Mouse (Mus musculus) macrophage (primary cell): ENCODE data around the gene Islr2. TPM values are rescaled to one million over a fixed set of nuclear protein-coding genes. Genes with fewer than 3 reads are reported as not detected.

Experiments used
- H3K27ac ChIP-seq: fragments of 350-480 bp; formaldehyde crosslinking; 2 replicates; pipeline ENCODE4 v1.9.0; 2021
- H3K36me3 ChIP-seq: fragments of 350-480 bp; formaldehyde crosslinking; 2 replicates; pipeline ENCODE4 v1.9.0; 2021; ENCODE audit errors: inconsistent target
- H3K4me3 ChIP-seq: fragments of 350-480 bp; formaldehyde crosslinking; 2 replicates; pipeline ENCODE4 v1.9.0; 2021; ENCODE audit errors: inconsistent target
- H3K79me2 ChIP-seq: fragments of 350-480 bp; formaldehyde crosslinking; 2 replicates; pipeline ENCODE4 v1.9.0; 2021; ENCODE audit errors: inconsistent target
- WGBS: methylation state at CpG from one replicate; pipeline ENCODE4 v1.1.7; 2026; ENCODE audit warnings: inconsistent platforms; ENCODE audit not compliant: missing documents; 5-methylcytosine and 5-hydroxymethylcytosine counted together
- polyA plus RNA-seq: library from polyadenylated mRNA; stranded (reverse); fragments of 250-400 nt; gene quantifications from 3 replicates; pipeline ENCODE4 v1.2.4, GENCODE M21; 2018; ENCODE audit warnings: inconsistent platforms

Gene Islr2
- polyA plus RNA-seq, 1 experiment from 2014 or later = not detected

- WGBS = 91% methylated on average over 24 of the region's 28 CpGs
- Histone ChIP-seq H3K79me2 (peaks cover 57% of the 10 kb centered on the region), H3K4me3 (no peak overlapping the region), H3K27ac (no peak overlapping the region), H3K36me3 (peaks cover 45% of the 10 kb centered on the region)
Observed at GRCm38 (mm10) chr9:58234502-58235015, 30.4 kb upstream of the Islr2 start.

GRCm38 (mm10) chr9:58232374-58232773 is 28.3 kb upstream of the Islr2 start:
- H3K27ac ChIP-seq = peak overlapping the region; percentile 97
- H3K36me3 ChIP-seq = peaks cover 58% of the 10 kb centered on the region
- 0% methylated on average over 5 of the region's 5 CpGs for WGBS
- no peak overlapping the region for H3K4me3 ChIP-seq
- H3K79me2 ChIP-seq = peaks cover 35% of the 10 kb centered on the region

GRCm38 (mm10) chr9:58231746-58232145 is 27.6 kb upstream of the Islr2 start:
- Histone ChIP-seq H3K4me3 (no peak overlapping the region), H3K27ac (peak overlapping the region; percentile 97), H3K36me3 (peaks cover 55% of the 10 kb centered on the region), H3K79me2 (peaks cover 28% of the 10 kb centered on the region)
- WGBS = 15% methylated on average over 6 of the region's 6 CpGs

- 97% methylated on average over 9 of the region's 9 CpGs for WGBS
- peaks cover under 1% of the 10 kb centered on the region; the same call in 1 of the 2 replicates for H3K79me2 ChIP-seq
- peaks cover 59% of the 10 kb centered on the region for H3K36me3 ChIP-seq
- no peak overlapping the region for H3K27ac ChIP-seq
- H3K4me3 ChIP-seq = no peak overlapping the region
Observed at GRCm38 (mm10) chr9:58228777-58229466, 24.8 kb upstream of the Islr2 start.

- Histone ChIP-seq H3K4me3 (no peak overlapping the region), H3K27ac (peak overlapping the region; percentile 82), H3K79me2 (no peaks in the 10 kb centered on the region; the same call in 1 of the 2 replicates), H3K36me3 (peaks cover 84% of the 10 kb centered on the region)
- WGBS = 24% methylated on average over 9 of the region's 9 CpGs
Observed at GRCm38 (mm10) chr9:58225915-58226913, 22.1 kb upstream of the Islr2 start.

- no peak overlapping the region for H3K27ac ChIP-seq
- WGBS = 100% methylated on average over 1 of the region's 2 CpGs
- peaks cover 86% of the 10 kb centered on the region for H3K36me3 ChIP-seq
- H3K4me3 ChIP-seq = no peak overlapping the region
- H3K79me2 ChIP-seq = no peaks in the 10 kb centered on the region
Observed at GRCm38 (mm10) chr9:58224356-58224755, 20.2 kb upstream of the Islr2 start.

GRCm38 (mm10) chr9:58220218-58220903 is 16.2 kb upstream of the Islr2 start:
- 75% methylated on average over 21 of the region's 24 CpGs for WGBS
- Histone ChIP-seq H3K79me2 (no peaks in the 10 kb centered on the region), H3K36me3 (peaks cover 69% of the 10 kb centered on the region), H3K4me3 (no peak overlapping the region), H3K27ac (no peak overlapping the region)

- 96% methylated on average over 3 of the region's 3 CpGs for WGBS
- Histone ChIP-seq H3K36me3 (peaks cover 51% of the 10 kb centered on the region), H3K4me3 (no peak overlapping the region), H3K27ac (no peak overlapping the region), H3K79me2 (no peaks in the 10 kb centered on the region)
Observed at GRCm38 (mm10) chr9:58218539-58218938, 14.4 kb upstream of the Islr2 start.

- no peak overlapping the region for H3K4me3 ChIP-seq
- WGBS = 70% methylated on average over 6 of the region's 6 CpGs
- no peaks in the 10 kb centered on the region for H3K79me2 ChIP-seq
Observed at GRCm38 (mm10) chr9:58216402-58216801, 12.3 kb upstream of the Islr2 start.

GRCm38 (mm10) chr9:58214519-58215180 is 10.5 kb upstream of the Islr2 start:
- no peak overlapping the region for H3K4me3 ChIP-seq
- no peaks in the 10 kb centered on the region for H3K79me2 ChIP-seq
- 52% methylated on average over 8 of the region's 8 CpGs for WGBS
- peaks cover 12% of the 10 kb centered on the region for H3K36me3 ChIP-seq
- no peak overlapping the region for H3K27ac ChIP-seq

More at GRCm38 (mm10) chr9:58216402-58216801, 12.3 kb upstream of the Islr2 start:
- Histone ChIP-seq H3K27ac (no peak overlapping the region), H3K36me3 (peaks cover 30% of the 10 kb centered on the region)

GRCm38 (mm10) chr9:58213865-58214264 is 9.7 kb upstream of the Islr2 start:
- Histone ChIP-seq H3K36me3 (peaks cover 4% of the 10 kb centered on the region; the same call in 1 of the 2 replicates), H3K27ac (no peak overlapping the region), H3K79me2 (no peaks in the 10 kb centered on the region), H3K4me3 (no peak overlapping the region)
- WGBS = 21% methylated on average over 5 of the region's 5 CpGs

- H3K79me2 ChIP-seq = no peaks in the 10 kb centered on the region
- H3K4me3 ChIP-seq = no peak overlapping the region
- H3K36me3 ChIP-seq = no peaks in the 10 kb centered on the region
- H3K27ac ChIP-seq = no peak overlapping the region
- 69% methylated on average over 5 of the region's 5 CpGs for WGBS
Observed at GRCm38 (mm10) chr9:58213377-58213776, 9.3 kb upstream of the Islr2 start.

- no peak overlapping the region for H3K4me3 ChIP-seq
- H3K36me3 ChIP-seq = no peaks in the 10 kb centered on the region
- H3K27ac ChIP-seq = no peak overlapping the region
- no peaks in the 10 kb centered on the region for H3K79me2 ChIP-seq
- WGBS = 53% methylated on average over 2 of the region's 2 CpGs
Observed at GRCm38 (mm10) chr9:58210304-58210627, 6.1 kb upstream of the Islr2 start.
